Mouse (Mus musculus): ENCODE measurements at regions not wholly inside any gene's neighbourhood (a gene's known extent, or its start where the extent isn't known, plus 50 kb on each side); places are given as distances from the start of the nearest gene placed in this dataset.

- TF ChIP-seq CTCF (IDR thresholded peaks at IDR 0.05; ENCODE audit: extremely low read depth, insufficient read length, insufficient replicate concordance, low read depth, low read length) (no peak), POLR2A (IDR thresholded peaks at IDR 0.05; ENCODE audit: low read depth, low read length) (no peak)
Measured at GRCm38 (mm10) chr12:15985649-15986048, 168.9 kb upstream of the Trib2 start.

Measured in small intestine, adult 2 months (tissue).